Mouse (Mus musculus): ENCODE data around the gene Chp2. TPM values are rescaled to one million over a fixed set of nuclear protein-coding genes. Genes with fewer than 3 reads are reported as not detected.
A peak's percentile ranks its signal among the peaks of the same experiment; 100 is the strongest.

The Chp2 gene
- total RNA-seq (2022) = 1 to 10 TPM; 2.5 to 4.3 (median 3.4) TPM

GRCm38 (mm10) chr7:122219315-122219801 is at the start of gene Chp2:
Chp2 (plus strand) TSS chr7:122219496.
- DNase-seq (ENCODE audit: low spot score in 2 of 2) = peak in 1 of 2 experiments; percentile 6

GRCm38 (mm10) chr7:122170705-122171104 is 48.6 kb upstream of the Chp2 start:
- no peak for DNase-seq (ENCODE audit: low spot score in 2 of 2)

GRCm38 (mm10) chr7:122171613-122172012 is 47.7 kb upstream of the Chp2 start:
- no peak for DNase-seq (ENCODE audit: low spot score in 2 of 2)

GRCm38 (mm10) chr7:122180720-122181119 is 38.6 kb upstream of the Chp2 start:
- no peak for DNase-seq (ENCODE audit: low spot score in 2 of 2)

- DNase-seq (ENCODE audit: low spot score in 2 of 2) = no peak
Observed at GRCm38 (mm10) chr7:122184569-122184968, 34.7 kb upstream of the Chp2 start.

- DNase-seq (ENCODE audit: low spot score in 2 of 2) = no peak
Observed at GRCm38 (mm10) chr7:122186043-122186442, 33.3 kb upstream of the Chp2 start, which contains the start of gene Ern2. Ern2 (minus strand) TSS chr7:122186207.

- DNase-seq (ENCODE audit: low spot score in 2 of 2) = no peak
Observed at GRCm38 (mm10) chr7:122189484-122189883, 29.8 kb upstream of the Chp2 start.

- no peak for DNase-seq (ENCODE audit: low spot score in 2 of 2)
Observed at GRCm38 (mm10) chr7:122191097-122191496, 28.2 kb upstream of the Chp2 start.

GRCm38 (mm10) chr7:122193919-122194318 is 25.4 kb upstream of the Chp2 start:
- no peak for DNase-seq (ENCODE audit: low spot score in 2 of 2)

GRCm38 (mm10) chr7:122196771-122197170 is 22.5 kb upstream of the Chp2 start:
- no peak for DNase-seq (ENCODE audit: low spot score in 2 of 2)

GRCm38 (mm10) chr7:122197306-122197705 is 22.0 kb upstream of the Chp2 start:
- no peak for DNase-seq (ENCODE audit: low spot score in 2 of 2)

GRCm38 (mm10) chr7:122199296-122199695 is 20.0 kb upstream of the Chp2 start:
- no peak for DNase-seq (ENCODE audit: low spot score in 2 of 2)

- DNase-seq (ENCODE audit: low spot score in 2 of 2) = no peak
Observed at GRCm38 (mm10) chr7:122203936-122204335, 15.4 kb upstream of the Chp2 start.

- no peak for DNase-seq (ENCODE audit: low spot score in 2 of 2)
Observed at GRCm38 (mm10) chr7:122206121-122206520, 13.2 kb upstream of the Chp2 start.

GRCm38 (mm10) chr7:122208276-122209021 is 10.8 kb upstream of the Chp2 start:
- DNase-seq (ENCODE audit: low spot score in 2 of 2) = no peak

GRCm38 (mm10) chr7:122226020-122226742 is 6.9 kb downstream of the Chp2 start:
- no peak for DNase-seq (ENCODE audit: low spot score in 2 of 2)

- no peak for DNase-seq (ENCODE audit: low spot score in 2 of 2)
Observed at GRCm38 (mm10) chr7:122226744-122227143, 7.4 kb downstream of the Chp2 start.

- no peak for DNase-seq (ENCODE audit: low spot score in 2 of 2)
Observed at GRCm38 (mm10) chr7:122229306-122229705, 10.0 kb downstream of the Chp2 start.

GRCm38 (mm10) chr7:122229916-122230315 is 10.6 kb downstream of the Chp2 start:
- DNase-seq (ENCODE audit: low spot score in 2 of 2) = no peak

GRCm38 (mm10) chr7:122230866-122231265 is 11.6 kb downstream of the Chp2 start:
- no peak for DNase-seq (ENCODE audit: low spot score in 2 of 2)

- no peak for DNase-seq (ENCODE audit: low spot score in 2 of 2)
Observed at GRCm38 (mm10) chr7:122238939-122239338, 19.6 kb downstream of the Chp2 start.

GRCm38 (mm10) chr7:122240413-122241119 is 21.3 kb downstream of the Chp2 start:
- DNase-seq (ENCODE audit: low spot score in 2 of 2) = no peak
